Mouse (Mus musculus): ENCODE results near the gene Tnfrsf1b.

The Tnfrsf1b gene

GRCm38 (mm10) chr4:145257751-145258434 lies 11.2 kb upstream of the Tnfrsf1b start:
- in situ Hi-C loops (cut with MboI) = no loop called here

GRCm38 (mm10) chr4:145256144-145256543 lies 9.5 kb upstream of the Tnfrsf1b start:
- in situ Hi-C loops (cut with MboI) = no loop called here

GRCm38 (mm10) chr4:145254418-145254817 lies 7.7 kb upstream of the Tnfrsf1b start:
- in situ Hi-C loops (cut with MboI) = no loop called here

- in situ Hi-C loops (cut with MboI) = no loop called here
Observed at GRCm38 (mm10) chr4:145252611-145253010, 5.9 kb upstream of the Tnfrsf1b start.

- in situ Hi-C loops (cut with MboI) = no loop called here
Observed at GRCm38 (mm10) chr4:145251546-145251945, 4.9 kb upstream of the Tnfrsf1b start.

- in situ Hi-C loops (cut with MboI) = no loop called here
Observed at GRCm38 (mm10) chr4:145250002-145250401, 3.3 kb upstream of the Tnfrsf1b start.

- in situ Hi-C loops (cut with MboI) = no loop called here
Observed at GRCm38 (mm10) chr4:145247556-145247955, 886 bp upstream of the Tnfrsf1b start.

GRCm38 (mm10) chr4:145245581-145245980 lies 1.1 kb downstream of the Tnfrsf1b start:
- in situ Hi-C loops (cut with MboI) = no loop called here

GRCm38 (mm10) chr4:145244676-145245075 lies 2.0 kb downstream of the Tnfrsf1b start:
- in situ Hi-C loops (cut with MboI) = no loop called here

- in situ Hi-C loops (cut with MboI) = no loop called here
Observed at GRCm38 (mm10) chr4:145242719-145243350, 3.8 kb downstream of the Tnfrsf1b start.

- in situ Hi-C loops (cut with MboI) = no loop called here
Observed at GRCm38 (mm10) chr4:145240723-145241231, 5.9 kb downstream of the Tnfrsf1b start.

GRCm38 (mm10) chr4:145239049-145239830 lies 7.4 kb downstream of the Tnfrsf1b start:
- in situ Hi-C loops (cut with MboI) = no loop called here

GRCm38 (mm10) chr4:145236027-145236426 lies 10.6 kb downstream of the Tnfrsf1b start:
- in situ Hi-C loops (cut with MboI) = no loop called here

- in situ Hi-C loops (cut with MboI) = no loop called here
Observed at GRCm38 (mm10) chr4:145233487-145234228, 13.0 kb downstream of the Tnfrsf1b start.

GRCm38 (mm10) chr4:145231732-145232131 lies 14.9 kb downstream of the Tnfrsf1b start:
- in situ Hi-C loops (cut with MboI) = no loop called here

GRCm38 (mm10) chr4:145230647-145231046 lies 16.0 kb downstream of the Tnfrsf1b start:
- in situ Hi-C loops (cut with MboI) = no loop called here

- in situ Hi-C loops (cut with MboI) = no loop called here
Observed at GRCm38 (mm10) chr4:145229524-145230163, 17.0 kb downstream of the Tnfrsf1b start.

GRCm38 (mm10) chr4:145229051-145229450 lies 17.6 kb downstream of the Tnfrsf1b start:
- in situ Hi-C loops (cut with MboI) = no loop called here

GRCm38 (mm10) chr4:145224613-145225012 lies 22.1 kb downstream of the Tnfrsf1b start:
- in situ Hi-C loops (cut with MboI) = no loop called here

- in situ Hi-C loops (cut with MboI) = no loop called here
Observed at GRCm38 (mm10) chr4:145222064-145222463, 24.6 kb downstream of the Tnfrsf1b start.

- in situ Hi-C loops (cut with MboI) = no loop called here
Observed at GRCm38 (mm10) chr4:145221379-145221778, 25.3 kb downstream of the Tnfrsf1b start.
